Mouse (Mus musculus): ENCODE results near the gene Dus1l. TPM values are rescaled to one million over a fixed set of nuclear protein-coding genes. Genes with fewer than 3 reads are reported as not detected.

The Dus1l gene
- total and polyA plus RNA-seq, 3 experiments, result 98.7 to 155 (median 120) TPM

DNA sequence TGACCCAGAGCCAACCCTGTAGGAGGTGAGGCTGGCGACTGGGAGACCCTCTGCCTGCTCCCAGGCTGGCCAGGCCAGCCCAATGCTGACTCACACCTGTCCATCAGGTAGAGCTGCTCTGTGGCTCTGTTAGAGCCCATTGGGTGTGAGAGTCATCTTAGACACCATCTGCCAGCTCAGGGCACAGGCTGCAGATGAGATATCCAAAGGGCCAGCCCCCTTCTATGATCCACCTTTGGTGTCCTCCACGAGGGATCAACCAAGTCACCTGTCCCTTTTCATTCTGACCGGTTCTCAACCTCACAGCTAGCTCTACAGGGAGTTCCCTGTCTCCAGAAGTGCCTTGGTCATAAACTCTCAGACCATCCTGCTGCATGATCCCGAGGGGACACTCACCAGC lies 26.1 kb upstream of the Dus1l start:
- Histone ChIP-seq H3K4me1 (ENCODE audit: control insufficient read depth in 1 of 2, insufficient read depth in 2 of 2) (peaks cover 23 to 45% of the 10 kb centered on the region in 2 experiments), H3K79me2 (replicated peaks; ENCODE audit: control insufficient read depth, extremely low read depth, insufficient read depth, poor library complexity, severe bottlenecking) (peaks cover 33% of the 10 kb centered on the region), H3K27ac (ENCODE audit: insufficient read depth, low read depth) (no peak overlapping the region), H3K9ac (ENCODE audit: insufficient read depth, low read depth) (peak overlapping the region; percentile 80), H3K4me3 (replicated peaks in 1 of 3; ENCODE audit: low read depth in 2 of 3, low read length in 2 of 3, poor library complexity in 1 of 3) (peak overlapping the region; percentile 75 to 97 (median 89)), H3K36me3 (replicated peaks in 1 of 2; ENCODE audit: control insufficient read depth in 1 of 2, insufficient read depth in 1 of 2, low read length in 1 of 2) (peaks cover 43 to 57% of the 10 kb centered on the region in 2 experiments), H3K4me2 (ENCODE audit: insufficient read depth, low read depth, poor library complexity, severe bottlenecking) (peak overlapping the region; percentile 83), H3K27me3 (replicated peaks) (no peaks in the 10 kb centered on the region), H3K9me3 (replicated peaks; ENCODE audit: low read length) (no peaks in the 10 kb centered on the region)
- TF ChIP-seq CHD1 (IDR thresholded peaks at IDR 0.05; ENCODE audit: low read depth, low read length) (no peak), ZNF384 (IDR thresholded peaks at IDR 0.05; ENCODE audit: low read depth, low read length) (no peak), EP300 (IDR thresholded peaks at IDR 0.05; ENCODE audit: low read length) (no peak), BHLHE40 (IDR thresholded peaks at IDR 0.05; ENCODE audit: low read depth, low read length) (no peak), USF2 (conservative IDR thresholded peaks at IDR 0.05; ENCODE audit: low read depth, low read length) (no peak), PAX5 (IDR thresholded peaks at IDR 0.05; ENCODE audit: low read length) (no peak), RAD21 (IDR thresholded peaks at IDR 0.05; ENCODE audit: low read depth, low read length) (no peak), MAX (IDR thresholded peaks at IDR 0.05; ENCODE audit: low read length) (no peak), USF1 (IDR thresholded peaks at IDR 0.05; ENCODE audit: low read depth, low read length) (no peak), HCFC1 (IDR thresholded peaks at IDR 0.05; ENCODE audit: low read depth, low read length) (no peak), ZMIZ1 (IDR thresholded peaks at IDR 0.05; ENCODE audit: low read depth, low read length) (no peak), ELF1 (IDR thresholded peaks at IDR 0.05; ENCODE audit: low read depth, low read length) (no peak), MEF2A (IDR thresholded peaks at IDR 0.05; ENCODE audit: borderline replicate concordance, low read depth, low read length) (no peak), SIN3A (IDR thresholded peaks at IDR 0.05; ENCODE audit: low read length) (no peak), SMC3 (IDR thresholded peaks at IDR 0.05; ENCODE audit: low read depth, low read length) (no peak)
- DNase-seq (ENCODE audit: extremely low read depth), result no peak
- dilution Hi-C loops (cut with MboI; ENCODE audit: extremely low pct_ligation_motif_present, extremely low pct_unique_long_range_greater_than_20kb, low sequenced_read_pairs) (no loop called here), in situ Hi-C loops (cut with MboI; ENCODE audit: low pct_ligation_motif_present, low pct_unique_long_range_greater_than_20kb, low sequenced_read_pairs) (loop anchor here (5.0 kb wide), 1 partner anchor 65 kb away; no protein-coding TSS in a partner anchor)

DNA sequence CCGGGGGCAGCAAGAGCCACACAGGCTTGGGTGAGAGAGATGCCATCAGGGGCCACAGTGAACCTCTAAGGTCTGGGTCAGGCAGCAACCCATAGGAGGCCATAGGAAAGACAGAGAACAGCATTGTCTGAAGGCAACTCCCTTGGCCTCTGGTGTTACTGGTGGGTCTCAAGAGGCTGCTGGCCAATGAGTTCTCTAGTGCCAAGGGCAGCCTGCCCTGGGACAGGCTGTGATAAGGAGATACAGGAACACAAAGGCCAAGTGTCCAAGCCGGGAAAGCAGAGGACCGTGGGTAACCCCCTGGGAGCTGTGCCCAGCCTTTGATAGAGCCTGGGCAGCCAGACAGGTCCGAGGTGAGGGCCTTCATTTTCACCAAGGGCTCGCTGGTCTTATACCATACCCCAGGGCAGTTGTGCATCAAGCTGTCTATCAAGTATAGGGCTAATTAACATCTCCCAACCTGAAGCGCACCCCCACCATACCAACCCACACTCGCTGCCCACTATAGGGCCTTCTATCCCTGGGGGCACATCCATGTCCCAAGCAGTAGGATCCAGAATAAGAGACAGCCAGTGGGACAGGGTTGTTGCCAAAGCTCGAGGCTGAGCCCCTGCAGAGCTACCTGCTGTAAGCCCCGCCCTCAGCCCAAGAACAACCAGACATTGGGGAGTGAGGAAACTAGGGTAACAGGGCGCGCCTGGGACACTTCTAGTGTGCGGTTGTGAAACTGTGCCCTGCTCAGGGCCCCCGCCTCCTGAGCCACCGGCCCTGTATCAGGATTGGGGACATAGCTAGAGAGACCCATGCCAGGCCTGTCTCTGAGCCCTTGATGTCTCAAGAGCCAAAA lies 25.1 kb upstream of the Dus1l start:
- H3K36me3 ChIP-seq (replicated peaks in 1 of 2; ENCODE audit: control insufficient read depth in 1 of 2, insufficient read depth in 1 of 2, low read length in 1 of 2), result peaks cover 53 to 67% of the 10 kb centered on the region in 2 experiments
- peaks cover 33% of the 10 kb centered on the region for H3K79me2 ChIP-seq (replicated peaks; ENCODE audit: control insufficient read depth, extremely low read depth, insufficient read depth, poor library complexity, severe bottlenecking)
- no peaks in the 10 kb centered on the region for H3K27me3 ChIP-seq (replicated peaks)
- peak overlapping the region; percentile 83; the same call in 1 of the 2 replicates for H3K4me2 ChIP-seq (ENCODE audit: insufficient read depth, low read depth, poor library complexity, severe bottlenecking)
- no peak overlapping the region for H3K9ac ChIP-seq (ENCODE audit: insufficient read depth, low read depth)
- in situ Hi-C loops (cut with MboI; ENCODE audit: low pct_ligation_motif_present, low pct_unique_long_range_greater_than_20kb, low sequenced_read_pairs), result loop anchor here (5.0 kb wide), 1 partner anchor 66 kb away; no protein-coding TSS in a partner anchor
- no peak overlapping the region for H3K27ac ChIP-seq (ENCODE audit: insufficient read depth, low read depth)
- dilution Hi-C loops (cut with MboI; ENCODE audit: extremely low pct_ligation_motif_present, extremely low pct_unique_long_range_greater_than_20kb, low sequenced_read_pairs), result no loop called here
- H3K4me1 ChIP-seq (ENCODE audit: control insufficient read depth in 1 of 2, insufficient read depth in 2 of 2), result peaks cover 21 to 38% of the 10 kb centered on the region in 2 experiments
- H3K9me3 ChIP-seq (replicated peaks; ENCODE audit: low read length), result no peaks in the 10 kb centered on the region
- TF ChIP-seq POLR2A (IDR thresholded peaks at IDR 0.05; ENCODE audit: low read depth, low read length) (0 out of 2 replicates have a peak, but pooled peaks have one; percentile 29), PAX5 (IDR thresholded peaks at IDR 0.05; ENCODE audit: low read length) (no peak), IRF4 (IDR thresholded peaks at IDR 0.05; ENCODE audit: low read depth, low read length) (no peak), JUND (conservative IDR thresholded peaks at IDR 0.05; ENCODE audit: low read depth, low read length) (no peak)
- peak overlapping the region in 1 of 3 experiments; percentile 75 for H3K4me3 ChIP-seq (replicated peaks in 1 of 3; ENCODE audit: low read depth in 2 of 3, low read length in 2 of 3, poor library complexity in 1 of 3)
- DNase-seq (ENCODE audit: extremely low read depth), result no peak
